ENCODE assay signal across 20 mouse cellular contexts in genomic region chr11:108036339-108036738, GRCm38 (mm10).
"Had no signal": no experiment of that assay in that cellular context is flagged by ENCODE, and none has a peak within 500 bp of the region (broad histone marks: within the 10 kb centered on the region; RNA-seq: fewer than 3 reads in every experiment).

No protein-coding gene starts in this region.

- ATAC-seq: forebrain, embryonic 16.5 days; hindbrain, postnatal 0 days; intestine, embryonic 16.5 days had no signal

- DNase-seq: gastrocnemius, postnatal 14 days; heart, postnatal 10 days; heart, postnatal 4 days; kidney, adult 11 months; kidney, adult 2 months; kidney, adult 9 months; kidney, postnatal 14 days; liver had no signal

- H3K4me3 ChIP-seq: heart, embryonic 10.5 days; heart, embryonic 12.5 days; hindbrain, embryonic 13.5 days; hindbrain, embryonic 15.5 days; kidney, embryonic 15.5 days; left cerebral cortex, adult 2 months; limb, embryonic 10.5 days; limb, embryonic 12.5 days had no signal

- H3K27ac ChIP-seq: heart, embryonic 10.5 days; hindbrain, embryonic 13.5 days; hindbrain, embryonic 15.5 days; hindbrain, postnatal 0 days; kidney, embryonic 15.5 days; kidney, postnatal 0 days; left cerebral cortex, adult 2 months; limb, embryonic 10.5 days; limb, embryonic 12.5 days had no signal
